Mouse (Mus musculus) liver, adult (tissue): ENCODE measurements at regions not wholly inside any gene's neighbourhood (a gene's known extent, or its start where the extent isn't known, plus 50 kb on each side); places are given as distances from the start of the nearest gene placed in this dataset.

ENCODE experiments used
- GATA4 ChIP-seq: IDR thresholded peaks from 2 replicates; pipeline ENCODE4 v1.6.1; 2014; ENCODE audit warnings: mild to moderate bottlenecking, low read length; ENCODE audit not compliant: insufficient replicate concordance

GRCm38 (mm10) chr1:71824410-71824809 lies 171.4 kb upstream of the Fn1 start:
- TF ChIP-seq GATA4: no peak

- no peak for TF ChIP-seq GATA4
Measured at GRCm38 (mm10) chr1:71822123-71822522, 169.1 kb upstream of the Fn1 start.

GRCm38 (mm10) chr1:71821099-71821498 lies 168.1 kb upstream of the Fn1 start:
- TF ChIP-seq GATA4: no peak

DNA sequence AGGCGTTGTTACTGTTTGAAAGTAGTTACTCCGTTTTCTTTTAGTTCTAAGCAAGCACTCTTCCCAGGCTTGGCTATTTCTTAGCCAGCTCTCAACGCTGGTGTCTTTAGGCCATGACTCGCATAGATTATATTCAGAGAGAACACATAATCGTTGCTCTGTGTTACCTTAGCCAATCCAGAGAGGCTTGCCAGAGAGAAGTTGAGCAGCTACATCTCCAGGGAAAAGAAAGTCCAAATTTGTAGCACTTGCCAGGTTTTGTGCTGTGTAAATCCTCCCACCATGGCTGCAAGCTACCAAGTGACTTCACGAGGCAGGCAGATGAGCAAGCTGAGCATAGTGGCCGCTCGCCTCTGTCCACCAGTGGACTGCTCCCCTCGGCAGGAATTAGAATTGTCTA lies 163.3 kb upstream of the Fn1 start:
- TF ChIP-seq GATA4: no peak

GRCm38 (mm10) chr1:71814141-71814540 lies 161.1 kb upstream of the Fn1 start:
- no peak for TF ChIP-seq GATA4

DNA sequence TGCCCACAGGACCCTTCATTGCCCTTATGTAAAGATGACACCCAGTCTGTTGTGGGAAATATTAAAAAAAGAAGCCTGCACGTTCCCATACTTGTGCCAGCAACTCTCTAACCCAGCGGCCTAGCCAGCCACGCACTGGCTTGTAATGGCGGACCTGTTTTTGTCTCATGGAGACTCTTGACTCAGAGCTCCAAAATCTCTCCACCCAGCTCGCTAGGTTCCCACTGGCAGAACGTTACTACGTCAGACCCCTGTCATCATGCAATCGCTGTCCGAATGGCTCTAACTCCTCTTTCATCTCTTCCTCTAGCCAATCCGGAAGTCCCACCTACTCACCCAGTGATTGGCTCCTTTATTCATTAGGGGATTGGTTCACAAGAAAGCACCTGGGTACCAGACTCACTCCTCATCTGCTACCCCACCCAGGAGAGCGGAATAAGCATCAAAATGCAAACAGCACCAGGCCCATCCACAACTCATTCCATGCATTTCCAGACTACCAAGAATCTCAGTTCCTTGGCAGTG lies 159.2 kb upstream of the Fn1 start:
- no peak for TF ChIP-seq GATA4

DNA sequence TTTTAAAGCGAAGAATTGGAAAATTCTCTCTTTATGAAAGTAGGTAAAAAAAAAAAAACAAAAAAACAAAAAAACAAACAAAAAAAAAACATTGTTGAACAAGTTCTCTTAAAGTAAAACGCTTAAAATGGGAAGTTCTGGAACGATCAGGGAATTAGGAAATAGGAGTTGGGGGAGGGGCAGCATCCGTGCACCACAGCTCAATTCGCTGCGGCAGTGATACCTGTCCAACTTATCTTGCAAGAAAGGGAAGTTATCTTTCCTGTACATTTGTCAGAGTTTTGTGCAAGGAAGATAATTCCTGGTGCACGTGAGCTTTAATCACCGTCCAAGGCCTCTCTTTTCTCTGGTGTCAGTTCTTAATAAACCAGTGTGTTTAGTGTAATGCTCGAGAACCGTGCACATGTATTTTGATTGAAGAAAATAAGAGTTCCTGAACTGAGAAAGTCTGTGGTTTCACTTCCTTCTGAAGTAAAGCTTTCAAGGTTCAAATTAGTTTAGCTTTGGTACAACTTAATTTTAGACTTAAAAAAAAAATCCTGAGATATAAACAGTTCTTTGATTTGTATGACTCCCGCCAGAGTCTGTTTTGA lies 158.3 kb upstream of the Fn1 start:
- no peak for TF ChIP-seq GATA4

- no peak for TF ChIP-seq GATA4
Measured at GRCm38 (mm10) chr1:71808005-71808404, 155.0 kb upstream of the Fn1 start.

- TF ChIP-seq GATA4: no peak
Measured at GRCm38 (mm10) chr1:71807586-71807985, 154.6 kb upstream of the Fn1 start.

DNA sequence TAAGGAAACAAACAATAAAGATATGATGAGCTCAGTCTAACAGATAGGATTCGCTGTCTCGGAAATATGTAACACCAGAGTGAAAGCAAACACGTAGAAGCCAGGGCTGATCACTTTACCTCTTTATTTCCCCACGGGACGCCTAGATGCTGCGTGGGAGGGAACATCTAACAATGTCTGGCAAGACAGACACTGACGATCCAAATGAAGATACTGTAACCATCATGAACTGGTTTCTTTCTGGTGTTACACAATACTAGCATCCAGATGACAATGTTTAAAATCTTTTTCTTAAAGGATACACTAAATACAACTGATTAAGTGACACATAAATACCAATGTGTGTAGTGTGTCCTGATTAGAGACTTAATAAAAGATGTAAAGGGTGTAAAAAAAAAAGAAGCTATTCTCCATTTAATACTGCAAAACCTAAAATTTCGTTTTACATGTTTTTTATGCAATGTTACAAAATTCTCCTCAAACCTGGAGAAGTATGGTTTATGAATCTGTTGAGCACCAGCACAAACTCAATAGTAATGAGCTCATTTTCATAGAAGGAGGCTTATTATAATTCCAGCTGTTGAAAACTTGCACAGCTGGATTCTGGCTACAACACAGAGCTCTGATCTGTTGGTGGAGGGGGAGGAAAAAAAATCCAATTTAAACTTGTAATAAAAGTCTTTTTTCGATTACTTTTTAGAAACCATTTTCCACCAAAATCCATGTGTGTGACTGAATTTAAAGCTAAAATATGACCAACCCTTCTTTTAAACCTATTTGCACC lies 148.5 kb upstream of the Fn1 start:
- no peak for TF ChIP-seq GATA4

DNA sequence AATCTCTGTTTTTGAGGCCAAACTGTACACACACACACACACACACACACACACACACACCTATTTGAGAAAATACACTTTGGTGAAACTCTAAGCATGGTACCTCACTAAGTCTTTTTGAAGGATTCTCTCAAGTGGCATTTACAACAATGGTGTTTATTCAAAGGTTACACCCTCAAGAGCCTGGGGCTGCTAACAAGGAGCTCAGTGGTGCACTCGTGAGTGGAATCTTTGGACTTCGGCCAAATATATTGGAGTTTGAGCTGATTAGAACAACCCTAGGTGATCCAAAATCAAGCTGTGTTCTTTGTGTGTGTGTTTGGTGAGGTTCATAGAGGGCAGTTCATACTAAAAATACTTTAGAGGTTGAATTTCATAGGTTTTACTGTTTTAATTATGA lies 147.6 kb upstream of the Fn1 start:
- no peak for TF ChIP-seq GATA4

GRCm38 (mm10) chr1:71798636-71799035 lies 145.6 kb upstream of the Fn1 start:
- TF ChIP-seq GATA4: no peak

DNA sequence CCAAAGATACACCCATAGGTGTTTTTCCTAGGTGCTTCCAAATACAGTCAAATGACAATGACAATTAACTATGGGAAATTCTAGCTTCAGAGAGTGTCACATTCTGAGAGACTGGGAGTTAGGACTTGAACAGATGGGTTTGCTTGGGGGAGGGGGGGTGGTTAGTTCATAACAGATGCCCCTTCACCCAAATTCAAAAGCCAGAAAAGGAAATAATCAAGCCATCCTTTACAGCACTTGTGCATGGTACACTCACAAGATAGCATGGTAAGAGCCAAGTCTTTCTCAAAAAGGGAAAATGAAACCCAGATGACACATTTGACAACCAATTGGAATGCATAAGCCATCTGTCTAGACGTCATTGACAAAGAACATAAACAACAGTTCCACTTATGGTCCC lies 135.4 kb upstream of the Fn1 start:
- TF ChIP-seq GATA4: no peak

DNA sequence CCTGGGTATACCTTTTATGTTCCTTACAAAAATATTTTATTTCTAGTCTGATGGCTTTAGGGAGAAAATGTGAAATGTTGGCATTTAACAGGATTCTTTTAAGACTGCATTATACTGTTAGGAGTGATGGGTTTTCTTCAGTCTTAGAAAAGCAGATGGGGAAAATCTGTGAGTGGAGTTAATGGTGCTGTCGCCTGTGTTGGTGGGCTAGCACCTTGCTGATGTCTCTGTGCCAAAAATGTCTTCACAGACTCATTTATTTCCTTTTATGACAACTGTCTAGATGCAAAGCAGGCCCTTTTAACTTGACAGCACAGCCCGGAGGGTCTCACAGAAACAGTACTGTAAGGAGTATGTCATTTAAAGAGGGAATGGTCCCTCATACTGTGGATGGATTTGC lies 131.9 kb upstream of the Fn1 start:
- no peak for TF ChIP-seq GATA4

DNA sequence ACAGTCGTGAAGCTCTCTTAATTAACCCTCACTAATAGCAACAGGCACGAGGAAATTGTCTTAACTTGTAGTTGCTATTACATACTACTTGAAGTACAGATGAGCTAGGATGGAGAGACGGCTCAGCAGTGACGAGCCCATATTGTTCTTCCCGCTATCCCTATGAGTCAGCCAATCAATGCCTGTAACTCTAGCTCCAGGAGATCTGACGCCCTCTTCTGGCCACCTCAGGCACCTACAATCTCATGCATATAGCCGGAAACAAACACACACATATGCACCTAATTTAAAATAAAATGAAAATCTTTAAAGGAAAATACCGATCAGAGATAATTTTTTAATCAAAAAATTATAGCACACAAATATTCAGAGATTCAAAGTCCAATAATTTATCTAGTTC lies 125.3 kb upstream of the Fn1 start:
- no peak for TF ChIP-seq GATA4

- TF ChIP-seq GATA4: no peak
Measured at GRCm38 (mm10) chr1:71775865-71776501, 123.0 kb upstream of the Fn1 start.
